Mouse (Mus musculus): ENCODE data around the gene Dnah8. TPM values are rescaled to one million over a fixed set of nuclear protein-coding genes. Genes with fewer than 3 reads are reported as not detected.

Gene Dnah8
- polyA plus RNA-seq, 1 experiment from 2014 or later = 0.82 TPM

DNA sequence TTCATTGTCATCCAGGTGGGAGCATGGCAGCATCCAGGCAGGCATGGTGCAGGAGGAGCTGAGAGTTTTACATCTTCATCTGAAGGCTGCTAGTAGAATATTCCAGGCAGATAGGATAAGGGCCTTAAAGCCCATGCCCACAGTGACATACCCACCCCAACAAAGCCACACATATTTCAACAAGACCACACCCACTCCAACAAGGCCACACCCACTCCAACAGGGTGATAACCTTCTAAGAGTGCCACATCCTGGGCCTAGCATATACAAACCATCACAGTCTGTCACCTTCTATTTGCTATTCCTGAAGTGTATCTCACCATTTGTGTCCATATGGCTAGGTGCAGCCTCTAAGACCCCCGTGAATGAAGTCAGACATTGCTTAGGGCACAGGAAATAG is 13.6 kb downstream of the Dnah8 start:
- no peak overlapping the region for H3K4me2 ChIP-seq (replicated peaks)

DNA sequence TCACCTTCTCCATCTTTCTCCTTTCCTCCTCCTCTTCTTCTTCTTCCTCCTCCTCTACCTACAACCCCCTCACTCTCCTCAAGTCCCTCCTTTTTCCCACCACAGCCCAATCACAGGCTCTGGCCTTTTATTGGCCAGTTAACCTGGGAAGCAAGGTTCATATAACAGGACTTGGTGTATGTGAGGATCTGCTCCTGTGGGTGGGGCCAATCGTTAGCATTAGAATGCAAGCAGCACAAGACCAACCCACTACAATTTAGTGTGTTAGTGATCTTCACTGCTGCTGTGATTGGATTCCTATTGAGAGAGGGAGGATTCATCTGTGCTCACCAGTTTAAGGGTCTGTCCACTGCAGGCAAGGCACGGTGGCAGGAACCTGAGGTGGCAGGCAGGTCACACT is 14.8 kb downstream of the Dnah8 start:
- no peak overlapping the region for H3K4me2 ChIP-seq (replicated peaks)
- 60% methylated on average over 2 of the region's 2 CpGs for WGBS
- no peaks in the 10 kb centered on the region for H3K36me3 ChIP-seq
- H3K9me3 ChIP-seq = no peaks in the 10 kb centered on the region
- no peak overlapping the region for H3K27ac ChIP-seq
- H3K4me3 ChIP-seq (replicated peaks) = no peak overlapping the region
- ATAC-seq = no peak
- H3K27me3 ChIP-seq (replicated peaks) = no peaks in the 10 kb centered on the region
- H3K4me1 ChIP-seq (replicated peaks) = peaks cover 4% of the 10 kb centered on the region; the same call in 1 of the 2 replicates
- H3K9ac ChIP-seq = no peak overlapping the region

More for the DNA sequence above, 13.6 kb downstream of the Dnah8 start:
- Histone ChIP-seq H3K4me1 (replicated peaks) (peaks cover 4% of the 10 kb centered on the region; the same call in 1 of the 2 replicates), H3K9ac (no peak overlapping the region), H3K27me3 (replicated peaks) (no peaks in the 10 kb centered on the region), H3K27ac (no peak overlapping the region), H3K4me3 (replicated peaks) (no peak overlapping the region), H3K9me3 (no peaks in the 10 kb centered on the region), H3K36me3 (no peaks in the 10 kb centered on the region)
- ATAC-seq = no peak
- WGBS = 39% methylated on average over 1 of the region's 1 CpGs

DNA sequence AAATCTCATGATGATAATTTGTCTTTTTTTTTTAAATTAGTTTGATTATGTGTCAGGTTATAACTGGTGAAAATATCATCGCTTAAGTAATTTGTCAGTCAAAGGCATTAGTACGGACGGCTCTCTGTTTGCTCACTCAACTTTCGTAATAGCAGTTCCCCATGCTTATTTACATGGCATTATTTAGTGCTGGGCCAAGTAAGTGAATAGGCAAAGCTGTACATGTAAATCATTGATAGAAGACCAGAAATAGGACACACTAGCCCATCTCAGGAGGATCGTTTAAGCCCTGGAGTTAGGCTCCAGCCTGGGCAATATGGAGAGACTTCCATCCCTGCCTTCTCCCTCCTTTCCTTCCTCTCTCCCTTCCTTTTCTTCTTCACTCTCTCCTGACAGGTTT is 16.7 kb downstream of the Dnah8 start:
- no peaks in the 10 kb centered on the region for H3K36me3 ChIP-seq
- no peaks in the 10 kb centered on the region for H3K27me3 ChIP-seq (replicated peaks)
- H3K9ac ChIP-seq = no peak overlapping the region
- H3K9me3 ChIP-seq = no peaks in the 10 kb centered on the region
- H3K4me3 ChIP-seq (replicated peaks) = no peak overlapping the region
- peaks cover 4% of the 10 kb centered on the region; the same call in 1 of the 2 replicates for H3K4me1 ChIP-seq (replicated peaks)
- WGBS = 84% methylated on average over 5 of the region's 5 CpGs
- no peak overlapping the region for H3K4me2 ChIP-seq (replicated peaks)
- no peak for ATAC-seq
- no peak overlapping the region for H3K27ac ChIP-seq

DNA sequence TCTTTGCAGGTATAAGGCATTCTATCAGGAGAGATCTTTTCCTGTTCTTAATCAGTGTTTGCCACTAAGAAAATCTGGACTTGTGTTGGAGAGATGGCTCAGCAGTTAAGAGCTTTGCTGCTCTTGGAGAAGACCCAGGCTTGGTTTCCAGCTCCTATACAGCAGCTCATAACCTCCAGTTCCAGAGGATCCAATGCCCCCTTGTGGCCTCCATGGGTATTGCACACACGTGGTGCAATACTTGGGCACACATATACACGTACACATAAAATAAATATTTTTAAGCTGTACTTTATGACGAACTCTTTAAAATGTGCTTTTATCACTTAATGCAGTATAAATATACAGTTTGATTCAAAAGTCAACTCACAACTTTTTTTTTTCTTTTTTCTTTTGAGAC is 24.6 kb downstream of the Dnah8 start:
- H3K27me3 ChIP-seq (replicated peaks) = no peaks in the 10 kb centered on the region
- no peaks in the 10 kb centered on the region for H3K9me3 ChIP-seq
- H3K4me2 ChIP-seq (replicated peaks) = no peak overlapping the region
- no peaks in the 10 kb centered on the region for H3K36me3 ChIP-seq
- no peak for ATAC-seq
- no peak overlapping the region for H3K27ac ChIP-seq
- 93% methylated on average over 3 of the region's 3 CpGs for WGBS
- H3K4me1 ChIP-seq (replicated peaks) = no peaks in the 10 kb centered on the region
- H3K9ac ChIP-seq = no peak overlapping the region
- no peak overlapping the region for H3K4me3 ChIP-seq (replicated peaks)

DNA sequence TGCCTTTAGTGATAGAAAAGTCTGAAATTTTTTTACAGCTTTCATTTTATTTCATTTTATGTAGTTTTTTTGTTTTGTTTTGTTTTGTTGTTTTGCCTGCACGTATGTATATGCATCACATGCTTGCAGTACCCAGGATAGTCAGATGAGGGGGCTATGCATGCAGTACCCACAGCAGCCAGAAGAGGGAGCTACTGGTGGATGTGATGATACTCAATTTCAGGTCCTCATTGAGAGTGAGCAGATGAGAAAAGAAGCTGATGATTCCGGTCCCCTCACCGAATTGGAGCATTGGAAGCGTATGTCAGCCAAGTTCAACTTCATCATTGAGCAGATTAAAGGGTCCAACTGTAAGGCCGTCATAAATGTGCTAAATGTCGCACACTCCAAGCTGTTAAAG is 28.9 kb downstream of the Dnah8 start:
- H3K9me3 ChIP-seq = no peaks in the 10 kb centered on the region
- no peak overlapping the region for H3K4me2 ChIP-seq (replicated peaks)
- ATAC-seq = no peak
- no peaks in the 10 kb centered on the region for H3K36me3 ChIP-seq
- WGBS = 92% methylated on average over 6 of the region's 6 CpGs
- H3K9ac ChIP-seq = no peak overlapping the region
- no peak overlapping the region for H3K27ac ChIP-seq
- no peaks in the 10 kb centered on the region for H3K27me3 ChIP-seq (replicated peaks)
- H3K4me1 ChIP-seq (replicated peaks) = no peaks in the 10 kb centered on the region
- no peak overlapping the region for H3K4me3 ChIP-seq (replicated peaks)

DNA sequence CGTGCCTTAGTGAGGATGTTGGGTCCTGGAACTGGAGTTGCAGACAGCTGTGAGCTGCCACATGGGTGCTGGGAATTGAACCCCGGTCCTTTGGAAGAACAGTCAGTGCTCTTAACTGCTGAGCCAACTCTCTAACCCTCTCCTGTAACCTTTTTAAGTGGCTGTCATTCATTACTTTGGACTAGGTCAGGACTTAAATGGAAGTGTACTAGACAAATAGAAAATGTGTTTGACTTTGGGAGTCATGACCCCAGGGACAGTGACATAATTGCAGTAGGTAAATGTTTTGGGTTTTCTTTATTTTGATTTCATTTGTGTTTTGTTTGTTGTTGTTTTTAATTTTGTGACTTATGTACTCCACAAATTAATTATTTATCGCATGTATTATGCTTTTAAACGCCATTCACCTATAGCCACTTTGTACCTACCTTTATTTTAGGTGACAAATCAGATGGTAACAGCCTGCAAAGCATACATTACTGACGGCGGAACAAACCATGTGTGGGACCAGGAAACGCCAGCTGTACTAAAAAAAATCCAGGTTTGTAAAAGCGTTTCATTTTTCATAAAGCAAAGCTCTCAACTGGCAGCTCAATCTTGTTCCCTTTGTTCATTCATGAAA is 33.5 kb downstream of the Dnah8 start:
- Histone ChIP-seq H3K27ac (peak overlapping the region; percentile 51), H3K36me3 (no peaks in the 10 kb centered on the region), H3K9me3 (no peaks in the 10 kb centered on the region), H3K9ac (peak overlapping the region; percentile 30; the same call in 1 of the 2 replicates), H3K4me2 (replicated peaks) (peak overlapping the region; percentile 47), H3K4me3 (replicated peaks) (peak overlapping the region; percentile 38), H3K4me1 (replicated peaks) (0 out of 2 replicates have a peak, but pooled peaks cover 4% of the 10 kb centered on the region), H3K27me3 (replicated peaks) (no peaks in the 10 kb centered on the region)
- WGBS = 43% methylated on average over 8 of the region's 8 CpGs
- ATAC-seq = peak; percentile 59

DNA sequence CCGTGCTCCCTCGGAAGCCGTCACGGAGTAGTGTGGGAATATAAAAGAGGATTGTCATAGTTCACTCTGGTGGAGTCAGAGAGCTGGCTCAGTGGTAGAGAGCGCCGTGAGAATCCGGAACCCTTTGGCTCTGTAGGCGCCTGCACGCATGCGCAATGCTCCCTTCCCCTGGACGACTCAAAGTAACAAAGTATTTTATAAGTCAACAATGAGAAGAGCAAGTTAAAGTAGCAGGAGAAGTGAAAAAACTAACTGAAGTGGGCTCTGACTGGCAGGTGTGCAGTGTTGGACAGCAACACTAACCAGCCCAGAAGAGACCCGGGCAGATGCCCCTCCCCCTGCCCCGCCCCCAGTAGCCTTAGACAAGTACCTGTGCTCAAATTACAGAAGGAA is 34.0 kb downstream of the Dnah8 start:
- Histone ChIP-seq H3K27me3 (replicated peaks) (no peaks in the 10 kb centered on the region), H3K4me1 (replicated peaks) (0 out of 2 replicates have a peak, but pooled peaks cover 4% of the 10 kb centered on the region), H3K36me3 (no peaks in the 10 kb centered on the region), H3K9me3 (no peaks in the 10 kb centered on the region), H3K4me3 (replicated peaks) (peak overlapping the region; percentile 38), H3K27ac (peak overlapping the region; percentile 51), H3K4me2 (replicated peaks) (peak overlapping the region; percentile 47), H3K9ac (peak overlapping the region; percentile 30; the same call in 1 of the 2 replicates)
- 9% methylated on average over 13 of the region's 13 CpGs for WGBS
- peak; percentile 93 for ATAC-seq

DNA sequence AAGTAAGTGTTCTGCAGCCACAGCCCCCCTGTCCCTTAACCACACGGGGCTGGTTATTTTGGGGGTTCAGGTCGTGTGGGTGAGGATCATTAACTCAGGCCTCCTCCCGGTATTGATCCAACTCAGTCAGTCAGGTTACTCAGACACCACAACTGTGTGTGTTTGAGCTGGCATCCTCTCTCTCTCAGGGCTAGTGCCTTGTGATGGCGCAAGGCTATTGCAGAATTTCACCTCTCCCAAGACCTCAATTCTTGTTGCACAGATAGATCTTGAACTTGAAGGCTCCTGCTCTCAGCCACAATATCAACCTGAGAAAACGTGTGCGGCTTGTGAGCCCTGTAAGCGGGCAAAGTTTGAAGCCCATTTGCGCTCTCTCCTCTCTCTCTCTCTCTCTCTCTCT is 38.0 kb downstream of the Dnah8 start:
- 0 out of 2 replicates have a peak, but pooled peaks cover 4% of the 10 kb centered on the region for H3K4me1 ChIP-seq (replicated peaks)
- H3K27me3 ChIP-seq (replicated peaks) = no peaks in the 10 kb centered on the region
- no peak overlapping the region for H3K4me3 ChIP-seq (replicated peaks)
- H3K9ac ChIP-seq = no peak overlapping the region
- no peaks in the 10 kb centered on the region for H3K9me3 ChIP-seq
- no peak overlapping the region for H3K27ac ChIP-seq
- no peak overlapping the region for H3K4me2 ChIP-seq (replicated peaks)
- H3K36me3 ChIP-seq = no peaks in the 10 kb centered on the region
- 62% methylated on average over 8 of the region's 8 CpGs for WGBS
- no peak for ATAC-seq

DNA sequence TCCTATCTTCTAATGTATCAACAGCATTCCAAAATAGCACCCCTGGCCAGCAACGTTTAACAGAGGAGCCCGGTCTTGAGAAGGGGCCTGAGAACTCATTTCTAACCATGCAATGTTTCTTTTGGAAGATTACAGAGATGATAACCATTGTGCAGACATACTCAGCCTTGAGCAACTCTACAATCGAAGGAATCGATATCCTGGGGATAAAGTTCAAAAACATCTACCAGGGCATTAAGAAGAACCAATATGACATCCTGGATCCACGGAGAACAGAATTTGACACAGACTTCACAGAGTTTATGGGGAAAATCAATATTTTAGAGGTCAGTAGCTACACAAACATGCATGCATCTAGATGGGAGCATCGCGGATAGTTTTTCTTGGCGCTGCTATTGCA is 39.0 kb downstream of the Dnah8 start:
- 89% methylated on average over 8 of the region's 8 CpGs for WGBS
- Histone ChIP-seq H3K27me3 (replicated peaks) (no peaks in the 10 kb centered on the region), H3K4me1 (replicated peaks) (0 out of 2 replicates have a peak, but pooled peaks cover 4% of the 10 kb centered on the region), H3K36me3 (no peaks in the 10 kb centered on the region), H3K27ac (no peak overlapping the region), H3K9me3 (no peaks in the 10 kb centered on the region), H3K4me2 (replicated peaks) (no peak overlapping the region), H3K9ac (no peak overlapping the region), H3K4me3 (replicated peaks) (no peak overlapping the region)
- no peak for ATAC-seq

DNA sequence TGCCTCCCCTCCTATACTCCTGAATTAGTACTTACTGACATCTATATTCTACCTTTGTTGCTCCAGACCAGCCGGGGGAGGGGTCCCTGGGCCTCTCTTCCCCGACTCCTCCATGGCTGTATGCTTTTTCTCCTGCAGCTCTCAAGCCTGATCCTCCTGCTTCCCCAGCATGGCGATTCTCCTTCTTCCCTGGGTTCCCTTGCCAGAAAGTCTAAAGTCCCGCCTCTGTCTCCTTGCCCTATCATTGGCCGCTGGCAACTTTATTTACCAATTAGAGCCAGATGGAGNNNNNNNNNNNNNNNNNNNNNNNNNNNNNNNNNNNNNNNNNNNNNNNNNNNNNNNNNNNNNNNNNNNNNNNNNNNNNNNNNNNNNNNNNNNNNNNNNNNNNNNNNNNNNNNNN is 40.7 kb downstream of the Dnah8 start:
- Histone ChIP-seq H3K9ac (no peak overlapping the region), H3K4me1 (replicated peaks) (no peaks in the 10 kb centered on the region), H3K4me2 (replicated peaks) (no peak overlapping the region), H3K4me3 (replicated peaks) (no peak overlapping the region), H3K27ac (no peak overlapping the region), H3K36me3 (no peaks in the 10 kb centered on the region), H3K27me3 (replicated peaks) (no peaks in the 10 kb centered on the region), H3K9me3 (no peaks in the 10 kb centered on the region)
- WGBS = 84% methylated on average over 5 of the region's 5 CpGs
- ATAC-seq = no peak

DNA sequence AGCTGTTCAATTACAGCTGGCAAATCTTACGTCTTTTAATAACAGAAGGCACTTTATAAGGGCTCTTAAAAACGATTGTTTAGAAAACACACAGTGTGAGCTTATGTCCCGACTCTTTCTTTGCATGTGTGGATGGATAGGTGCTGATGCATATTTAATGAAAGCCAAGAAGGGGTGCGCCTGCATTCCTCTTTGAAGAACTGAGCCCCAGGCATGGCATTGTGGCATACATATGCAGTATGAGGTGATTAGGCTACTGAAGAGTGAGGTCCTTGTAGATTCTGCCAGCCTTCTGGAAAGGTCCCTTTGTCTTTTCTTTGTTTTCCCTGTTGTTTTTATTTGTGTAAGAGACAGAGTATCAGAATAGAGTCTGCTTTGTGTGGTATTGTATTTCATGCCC is 48.4 kb downstream of the Dnah8 start:
- WGBS = 81% methylated on average over 4 of the region's 4 CpGs
- Histone ChIP-seq H3K4me1 (replicated peaks) (no peaks in the 10 kb centered on the region), H3K27me3 (replicated peaks) (no peaks in the 10 kb centered on the region), H3K9ac (no peak overlapping the region), H3K4me3 (replicated peaks) (no peak overlapping the region), H3K9me3 (no peaks in the 10 kb centered on the region), H3K27ac (no peak overlapping the region), H3K36me3 (no peaks in the 10 kb centered on the region), H3K4me2 (replicated peaks) (no peak overlapping the region)
- no peak for ATAC-seq

DNA sequence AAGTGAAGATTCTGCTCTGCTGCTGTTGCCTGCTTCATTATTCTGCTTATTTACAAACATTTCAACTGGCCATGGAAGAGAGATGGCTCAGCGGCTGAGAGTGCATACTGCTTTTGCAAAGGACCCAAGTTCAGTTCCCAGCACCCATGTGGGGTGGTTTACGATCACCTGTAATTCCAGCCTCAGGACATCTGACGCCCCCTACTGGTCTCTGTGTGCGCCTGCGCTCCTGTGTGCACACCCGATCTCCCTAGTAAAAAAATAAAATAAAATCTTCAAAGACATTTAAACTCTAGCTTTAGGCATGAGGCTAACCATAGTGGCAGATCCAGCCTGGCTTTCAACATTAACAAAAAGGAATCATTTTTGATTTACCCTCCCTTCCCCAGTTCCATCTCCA is 48.9 kb downstream of the Dnah8 start:
- H3K9ac ChIP-seq = no peak overlapping the region
- no peak overlapping the region for H3K4me2 ChIP-seq (replicated peaks)
- H3K4me3 ChIP-seq (replicated peaks) = no peak overlapping the region
- H3K36me3 ChIP-seq = no peaks in the 10 kb centered on the region
- no peaks in the 10 kb centered on the region for H3K4me1 ChIP-seq (replicated peaks)
- 86% methylated on average over 6 of the region's 6 CpGs for WGBS
- no peak overlapping the region for H3K27ac ChIP-seq
- no peaks in the 10 kb centered on the region for H3K27me3 ChIP-seq (replicated peaks)
- ATAC-seq = no peak
- H3K9me3 ChIP-seq = no peaks in the 10 kb centered on the region

DNA sequence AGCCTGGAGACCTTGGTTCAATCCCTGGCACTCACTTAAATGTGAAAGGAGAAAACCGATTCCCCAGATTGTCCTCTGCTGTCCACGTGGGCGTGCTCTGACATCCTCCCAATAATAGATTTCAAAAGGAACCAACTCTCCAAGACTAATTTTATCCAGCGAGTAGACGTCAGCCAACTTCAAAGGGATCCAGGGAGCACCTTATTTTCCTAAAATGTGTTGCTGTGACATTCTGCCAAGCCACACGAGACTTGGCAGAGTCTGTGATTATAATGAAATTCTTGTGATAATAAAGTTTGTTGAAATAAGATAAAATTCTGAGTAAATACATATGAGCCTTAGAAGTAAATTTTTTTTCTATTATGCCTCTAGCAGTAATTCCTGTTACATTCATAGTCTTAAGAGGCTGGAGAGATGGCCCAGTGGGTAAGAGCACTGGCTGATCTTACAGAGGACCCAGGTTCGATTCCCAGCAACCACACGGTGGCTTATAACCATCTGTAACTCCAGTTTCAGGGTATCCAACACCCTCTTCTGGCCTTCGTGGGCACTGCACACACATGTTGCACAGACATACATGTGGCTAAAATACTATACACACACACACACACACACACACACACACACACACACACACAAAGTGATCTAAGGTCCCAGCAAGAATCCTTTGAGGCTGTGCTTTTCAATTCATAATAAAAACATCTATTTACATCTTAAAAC is 51.0 kb downstream of the Dnah8 start:
- Histone ChIP-seq H3K27ac (no peak overlapping the region), H3K27me3 (replicated peaks) (no peaks in the 10 kb centered on the region), H3K9me3 (no peaks in the 10 kb centered on the region), H3K36me3 (no peaks in the 10 kb centered on the region), H3K4me1 (replicated peaks) (no peaks in the 10 kb centered on the region), H3K4me3 (replicated peaks) (no peak overlapping the region), H3K9ac (no peak overlapping the region), H3K4me2 (replicated peaks) (no peak overlapping the region)
- whole genome bisulfite sequencing = 92% methylated on average over 9 of the region's 9 CpGs
- no peak for ATAC-seq

Data from intestine, embryonic 15.5 days (tissue).